8 mouse cellular contexts compared by ENCODE assay signal in the genomic region with DNA sequence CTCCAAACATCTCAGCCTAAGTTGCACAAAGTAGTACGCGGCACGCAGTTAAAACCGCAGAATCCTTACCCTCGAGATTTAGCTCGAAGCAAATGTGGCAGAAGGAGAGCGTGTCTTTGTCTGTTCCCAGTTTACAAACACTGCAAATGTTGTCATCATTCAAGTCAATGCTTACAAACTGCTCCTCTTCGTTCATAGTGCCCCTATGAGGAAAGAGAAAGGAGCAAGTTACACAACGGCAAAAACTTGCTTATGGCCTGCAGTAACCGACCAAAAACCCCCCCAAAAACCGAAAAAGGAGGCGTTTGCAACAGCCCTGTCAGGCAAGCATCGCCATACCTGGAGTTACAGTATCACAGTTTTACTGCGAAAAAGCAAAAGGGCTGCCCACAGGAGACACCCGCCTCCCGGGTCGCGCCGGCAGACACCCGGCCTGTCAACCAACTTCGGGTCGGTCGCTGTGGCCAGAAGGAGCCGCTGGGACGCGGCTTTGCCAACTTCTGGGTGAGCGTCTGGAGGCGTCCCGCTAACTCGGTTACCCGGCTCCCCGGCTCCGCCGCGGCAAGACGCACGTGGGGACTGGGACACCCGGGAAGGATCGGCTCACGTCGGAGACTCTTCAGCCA. TPM values are rescaled to one million over a fixed set of nuclear protein-coding genes. Genes with fewer than 3 reads are reported as not detected.
DNase-seq lines count a peak whose midpoint lies in the region; ATAC-seq and TF ChIP-seq lines count a peak whose summit lies in the region.

No protein-coding gene starts in this region.

- no peak for TF ChIP-seq POLR2A in heart, adult 2 months (IDR thresholded peaks at IDR 0.05; ENCODE audit: insufficient read depth, low read depth, low read length)

- peak overlapping the region; percentile 87 for H3K9ac ChIP-seq in heart, adult 2 months (ENCODE audit: low read depth, low read length)
- H3K9ac ChIP-seq in heart, embryonic 15.5 days, result peak overlapping the region; percentile 78
- H3K9ac ChIP-seq in midbrain, embryonic 14.5 days (replicated peaks; ENCODE audit: low read length), result peak overlapping the region; percentile 72

- H3K4me2 ChIP-seq in heart, embryonic 15.5 days, result peak overlapping the region; percentile 87
- peak overlapping the region; percentile 73 for H3K4me2 ChIP-seq in midbrain, embryonic 14.5 days (ENCODE audit: low read length)

- H3K4me3 ChIP-seq in heart, adult 2 months, result peak overlapping the region; percentile 64
- peak overlapping the region; percentile 89 for H3K4me3 ChIP-seq in E14TG2a.4 (replicated peaks; ENCODE audit: low read length)
- peak overlapping the region; percentile 77 for H3K4me3 ChIP-seq in heart, embryonic 15.5 days
- H3K4me3 ChIP-seq in midbrain, embryonic 14.5 days (replicated peaks; ENCODE audit: low read depth, low read length), result peak overlapping the region; percentile 80

- peak overlapping the region; percentile 87 for H3K27ac ChIP-seq in heart, adult 2 months
- H3K27ac ChIP-seq in heart, embryonic 15.5 days, result peak overlapping the region; percentile 84
- H3K27ac ChIP-seq in midbrain, embryonic 14.5 days (replicated peaks; ENCODE audit: low read depth, low read length), result peak overlapping the region; percentile 82

- H3K79me2 ChIP-seq in heart, adult 2 months (replicated peaks; ENCODE audit: control insufficient read depth, insufficient read depth, low read length), result no peaks in the 10 kb centered on the region

- TF ChIP-seq EP300 in heart, adult 2 months (IDR thresholded peaks at IDR 0.05; ENCODE audit: insufficient read depth, low read depth, low read length), result no peak

- peaks cover 8% of the 10 kb centered on the region; the same call in 1 of the 2 replicates for H3K9me3 ChIP-seq in E14TG2a.4 (ENCODE audit: low read length)
- no peaks in the 10 kb centered on the region for H3K9me3 ChIP-seq in heart, embryonic 15.5 days (replicated peaks)
- no peaks in the 10 kb centered on the region for H3K9me3 ChIP-seq in midbrain, embryonic 14.5 days (ENCODE audit: control insufficient read depth, low read length)

- no peaks in the 10 kb centered on the region; the same call in 1 of the 2 replicates for H3K4me1 ChIP-seq in heart, adult 2 months (ENCODE audit: control insufficient read depth, insufficient read depth, low read length)
- peaks cover 27% of the 10 kb centered on the region for H3K4me1 ChIP-seq in E14TG2a.4 (replicated peaks; ENCODE audit: low read depth, low read length)
- peaks cover 10% of the 10 kb centered on the region for H3K4me1 ChIP-seq in heart, embryonic 15.5 days (replicated peaks)
- peaks cover 23% of the 10 kb centered on the region for H3K4me1 ChIP-seq in midbrain, embryonic 14.5 days (ENCODE audit: control insufficient read depth, insufficient read depth, low read length)

- no peak for TF ChIP-seq CTCF in heart, adult 2 months (IDR thresholded peaks at IDR 0.05)
- no peak for TF ChIP-seq CTCF in E14TG2a.4 (conservative IDR thresholded peaks at IDR 0.05; ENCODE audit: low read length)

- peaks cover 4% of the 10 kb centered on the region; the same call in 1 of the 2 replicates for H3K36me3 ChIP-seq in heart, adult 2 months (ENCODE audit: control insufficient read depth, insufficient read depth, low read length)
- peaks cover 21% of the 10 kb centered on the region for H3K36me3 ChIP-seq in E14TG2a.4 (ENCODE audit: insufficient read depth, low read length)
- no peaks in the 10 kb centered on the region for H3K36me3 ChIP-seq in heart, embryonic 15.5 days
- peaks cover 6% of the 10 kb centered on the region; the same call in 1 of the 2 replicates for H3K36me3 ChIP-seq in midbrain, embryonic 14.5 days (ENCODE audit: control insufficient read depth, insufficient read depth, low read length)

- peak; percentile 20 for ATAC-seq in common myeloid progenitor, adult 5-6 weeks (replicated peaks; ENCODE audit: low read depth, poor library complexity, severe bottlenecking)
- ATAC-seq in heart, embryonic 15.5 days (replicated peaks; ENCODE audit: insufficient number of reproducible peaks, insufficient read depth, low FRiP score, low read depth), result no peak; the same call in none of the 2 replicates
- peak; percentile 76 for ATAC-seq in midbrain, embryonic 14.5 days (ENCODE audit: low FRiP score, low TSS enrichment)

- no peaks in the 10 kb centered on the region for H3K27me3 ChIP-seq in heart, adult 2 months (ENCODE audit: control insufficient read depth, insufficient read depth, low read length)
- 0 out of 2 replicates have a peak, but pooled peaks cover 2% of the 10 kb centered on the region for H3K27me3 ChIP-seq in E14TG2a.4 (ENCODE audit: insufficient read depth, low read length)
- no peaks in the 10 kb centered on the region for H3K27me3 ChIP-seq in heart, embryonic 15.5 days
- H3K27me3 ChIP-seq in midbrain, embryonic 14.5 days (ENCODE audit: control insufficient read depth, insufficient read depth, low read length), result no peaks in the 10 kb centered on the region

- 1% methylated on average over 41 of the region's 41 CpGs for WGBS in heart, adult 2 months
- WGBS in heart, embryonic 15.5 days, result 0% methylated on average over 41 of the region's 41 CpGs
- under 1% methylated on average over 41 of the region's 41 CpGs for WGBS in midbrain, embryonic 14.5 days

- DNase-seq in heart, adult 2 months, result no peak
- no peak for DNase-seq in heart, adult 18-20 months
- peak; percentile 36 for DNase-seq in liver
- peak; percentile 78 for DNase-seq in midbrain, embryonic 14.5 days
- DNase-seq in layer of hippocampus, adult 18-20 months (ENCODE audit: low spot score in 2 of 2), result no peak

- intact Hi-C loops in heart, adult 2 months (cut with DNase I), result loop anchor here (5.0 kb wide), 2 partner anchors 61 to 199 kb away; a partner anchor contains a TSS

RNA-seq across cellular contexts. Expression of a gene that starts 0.5 kb away (rescaled TPM):
- 1 to 10 TPM; 3.5 to 4.5 TPM for total RNA-seq in heart, adult 2 months (2021)
- 1.3 and 2.1 TPM in 2 replicates for polyA plus RNA-seq in heart, adult 2 months (2012; rRNA removed)
- total RNA-seq in heart, adult 18-20 months (2021), result 1 to 10 TPM; 3.5 to 5.4 TPM
- 41.8 and 53.9 TPM in 2 replicates for total RNA-seq in common myeloid progenitor, adult 5-6 weeks (2017)
- polyA plus RNA-seq in heart, embryonic 15.5 days (2015; fragmentation: Nextera tagmentation; extraction: Ambion mirVana), result 7.1 and 9.5 TPM in 2 replicates
- polyA plus RNA-seq in midbrain, embryonic 14.5 days (2014; fragmentation: Nextera tagmentation; extraction: Ambion mirVana), result 6.2 and 8.1 TPM in 2 replicates
- 10 to 100 TPM; 14.8 to 15.5 TPM for total RNA-seq in layer of hippocampus, adult 18-20 months (2021)

Comparison
In these comparisons a context has a peak if more than half of its experiments do, and no peak if none do; other contexts are left out.
1. DNase-seq: peak in liver (single experiment) and midbrain, embryonic 14.5 days (single experiment); none in heart, adult 2 months (0 of 2), heart, adult 18-20 months (0 of 2) and layer of hippocampus, adult 18-20 months (0 of 2).
2. Peak in every context shown above with its lines, with median percentiles within 50 percentile points of each other: H3K27ac ChIP-seq, H3K4me3 ChIP-seq and H3K9ac ChIP-seq.